Mouse (Mus musculus): ENCODE measurements around the gene Rhox3h.
"Not testable (repeated sequence)": the region's sequence is repeated elsewhere in the genome, so short reads cannot be mapped to it uniquely, and the experiment has no call there.

Rhox3h gene

GRCm38 (mm10) chrX:37668664-37669063 lies at the start of gene Rhox3h:
TSS of gene Rhox3h (minus strand) at chrX:37668764.
- in situ Hi-C loops (cut with MboI) = not testable (repeated sequence)

- in situ Hi-C loops (cut with MboI) = no loop called here
Observed at GRCm38 (mm10) chrX:37701821-37702387, 33.3 kb upstream of the Rhox3h start.

- in situ Hi-C loops (cut with MboI) = no loop called here
Observed at GRCm38 (mm10) chrX:37692261-37692660, 23.7 kb upstream of the Rhox3h start.

DNA sequence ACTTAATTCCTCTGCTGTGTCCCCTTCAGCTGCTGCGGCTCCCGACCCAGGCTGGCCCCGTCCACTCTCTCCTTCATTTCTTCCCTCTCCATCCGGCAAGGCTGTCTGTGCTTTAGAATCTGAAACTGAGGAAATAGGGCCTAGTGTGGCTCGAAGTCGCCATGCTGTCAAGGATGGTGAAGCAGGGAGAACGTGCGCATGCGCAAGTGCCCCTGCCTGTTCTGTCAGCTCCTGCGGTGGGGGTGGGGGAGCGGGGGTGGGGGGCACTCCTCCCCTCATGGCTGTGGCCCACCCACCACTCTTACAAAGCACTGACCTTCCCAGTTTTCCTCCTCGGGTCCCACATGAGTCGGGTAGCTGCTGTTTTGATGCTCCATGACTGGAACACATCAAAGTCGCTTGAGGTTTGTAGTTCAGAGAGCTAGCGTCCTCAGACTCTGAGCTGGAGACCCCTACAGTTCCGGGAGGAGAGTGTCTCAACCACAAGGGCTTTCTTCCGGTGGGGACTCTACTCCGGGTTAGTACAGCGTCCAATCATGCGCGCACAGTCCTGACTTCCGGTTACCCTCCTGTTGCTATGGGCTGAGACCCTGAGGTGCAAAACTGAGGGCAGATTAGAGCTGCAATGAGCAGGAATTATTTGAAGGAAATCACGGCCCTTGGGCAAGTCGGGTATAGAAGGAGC lies 14.6 kb upstream of the Rhox3h start:
- in situ Hi-C loops (cut with MboI) = no loop called here

DNA sequence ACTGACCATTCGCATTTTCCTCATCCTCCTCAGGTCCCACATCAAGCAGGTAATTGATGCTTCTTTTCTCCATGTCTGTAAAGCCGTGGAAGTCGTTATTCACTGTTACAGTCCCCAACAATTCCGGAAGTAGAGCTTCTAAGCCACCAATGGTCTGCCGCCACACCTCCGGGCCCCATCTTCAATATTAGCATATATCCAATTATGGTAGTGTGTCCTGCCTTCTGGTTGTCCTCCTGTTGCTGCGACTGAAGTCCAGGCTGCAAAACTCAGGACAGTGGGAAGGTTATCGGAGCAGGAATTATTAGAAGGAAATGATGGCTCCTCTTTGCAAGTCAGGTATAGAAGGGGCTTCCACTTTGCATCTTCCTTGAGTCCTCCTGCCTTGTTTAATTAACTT lies 4.6 kb upstream of the Rhox3h start, which contains the start of gene Rhox2h:
Rhox2h (minus strand) TSS at position 101 of the 400 bp plus-strand sequence.
- in situ Hi-C loops (cut with MboI) = not testable (repeated sequence)

GRCm38 (mm10) chrX:37651227-37651626 lies 17.3 kb downstream of the Rhox3h start, which contains the start of gene Rhox4g:
TSS of gene Rhox4g (minus strand) at chrX:37651327.
- in situ Hi-C loops (cut with MboI) = not testable (repeated sequence)

DNA sequence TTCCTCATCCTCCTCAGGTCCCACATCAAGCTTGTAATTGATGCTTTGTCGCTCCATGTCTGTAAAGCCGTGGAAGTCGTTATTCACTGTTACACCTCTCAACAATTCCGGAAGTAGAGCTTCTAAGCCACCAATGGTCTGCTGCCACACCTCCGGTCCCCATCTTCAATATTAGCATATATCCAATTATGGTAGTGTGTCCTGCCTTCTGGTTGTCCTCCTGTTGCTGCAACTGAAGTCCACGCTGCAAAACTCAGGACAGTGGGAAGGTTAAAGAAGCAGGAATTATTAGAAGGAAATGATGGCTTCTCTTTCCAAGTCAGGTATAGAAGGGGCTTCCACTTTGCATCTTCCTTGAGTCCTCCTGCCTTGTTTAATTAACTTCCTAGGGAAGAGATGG lies 25.2 kb downstream of the Rhox3h start, which contains the start of gene Rhox2g:
Rhox2g (minus strand) TSS at position 101 of the 400 bp plus-strand sequence.
- in situ Hi-C loops (cut with MboI) = not testable (repeated sequence)

- in situ Hi-C loops (cut with MboI) = not testable (repeated sequence)
Observed at GRCm38 (mm10) chrX:37628512-37628911, 40.1 kb downstream of the Rhox3h start, which contains the start of gene Rhox3g. TSS of gene Rhox3g (minus strand) at chrX:37628612.
